Mouse (Mus musculus) intestine, embryonic 14.5 days (tissue): ENCODE results near the gene Olfr624. TPM values are rescaled to one million over a fixed set of nuclear protein-coding genes. Genes with fewer than 3 reads are reported as not detected.
"Not testable (repeated sequence)": the region's sequence is repeated elsewhere in the genome, so short reads cannot be mapped to it uniquely, and the experiment has no call there.

Experiments used
- ATAC-seq: fragments of 200-750 bp; cut with Nextera tagmentation; replicated peaks from 2 replicates; pipeline ENCODE4 v1.8.0; 2017; ENCODE audit warnings: low read depth, moderate number of reproducible peaks, moderate TSS enrichment, moderate library complexity; ENCODE audit not compliant: low FRiP score, low TSS enrichment
- DNase-seq: peaks from one replicate; pipeline ENCODE4 v3.0.0-alpha.2; 2018; ENCODE audit warnings: low spot score
- H3K27ac ChIP-seq: fragments of 300-500 bp; sonication (generic); 2 replicates; pipeline ENCODE4 v1.5.1; 2014; ENCODE audit warnings: low read depth, mild to moderate bottlenecking, control low read depth
- H3K27me3 ChIP-seq: fragments of 300-500 bp; sonication (generic); replicated peaks from 2 replicates; pipeline ENCODE4 v1.6.1; 2014; ENCODE audit warnings: low read length, control low read depth; ENCODE audit not compliant: control insufficient read depth, insufficient read depth
- H3K36me3 ChIP-seq: fragments of 300-500 bp; sonication (generic); 2 replicates; pipeline ENCODE4 v1.6.1; 2014; ENCODE audit warnings: low read length, control low read depth; ENCODE audit not compliant: control insufficient read depth, insufficient read depth
- H3K4me1 ChIP-seq: fragments of 300-500 bp; sonication (generic); replicated peaks from 2 replicates; pipeline ENCODE4 v1.6.1; 2014; ENCODE audit warnings: low read length, control low read depth, mixed read lengths; ENCODE audit not compliant: control insufficient read depth, insufficient read depth
- H3K4me2 ChIP-seq: fragments of 300-500 bp; sonication (generic); 2 replicates; pipeline ENCODE4 v1.6.1; 2014; ENCODE audit warnings: low read length
- H3K4me3 ChIP-seq: fragments of 300-500 bp; sonication (generic); 2 replicates; pipeline ENCODE4 v1.5.1; 2014; ENCODE audit warnings: low read depth, low read length, control low read depth, mixed read lengths
- H3K9ac ChIP-seq: fragments of 300-500 bp; sonication (generic); 2 replicates; pipeline ENCODE4 v1.6.1; 2014; ENCODE audit warnings: mild to moderate bottlenecking, low read length
- H3K9me3 ChIP-seq: fragments of 300-500 bp; sonication (generic); 2 replicates; pipeline ENCODE4 v1.6.1; 2016; ENCODE audit warnings: low read length, control low read depth; ENCODE audit not compliant: control insufficient read depth
- WGBS: fragments of 180-500 bp; shearing (Covaris S2); extraction: QIAGEN DNeasy Blood & Tissue Kit; methylation state at CpG from one replicate; pipeline ENCODE4 v1.1.7; 2014; 5-methylcytosine and 5-hydroxymethylcytosine counted together
- polyA plus RNA-seq: library from polyadenylated mRNA; unstranded; fragments of >200 nt; fragmentation: Nextera tagmentation; extraction: Ambion mirVana; gene quantifications from 2 replicates; pipeline ENCODE4 v1.2.1, GENCODE M21; 2014

Olfr624 gene
- 0.03 TPM in 1 of 2 replicates, not detected in the other for polyA plus RNA-seq

DNA sequence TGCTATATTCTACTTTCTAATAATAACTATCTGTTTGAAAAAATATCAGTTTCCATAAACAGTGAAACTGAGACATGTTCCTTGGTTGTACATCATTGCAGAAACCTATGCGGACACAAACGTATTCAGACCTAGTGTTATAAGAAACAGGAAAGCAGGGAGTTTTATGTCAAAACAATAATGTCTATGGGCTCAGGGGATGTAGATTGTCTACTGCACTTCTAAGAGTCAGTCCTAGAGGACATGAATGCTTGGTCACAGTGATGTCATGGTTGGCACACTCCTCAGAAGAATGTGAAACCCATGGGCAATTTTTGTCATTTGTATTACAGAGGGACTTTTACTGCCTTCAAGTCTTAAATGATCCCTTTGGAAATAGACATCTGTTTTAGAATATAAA, at the start of gene Olfr624:
TSS of gene Olfr624 (minus strand) at position 101 of the 400 bp plus-strand sequence.
- Histone ChIP-seq H3K36me3 (no peaks in the 10 kb centered on the region), H3K27ac (no peak within 1 kb of the TSS), H3K9me3 (no peaks in the 10 kb centered on the region), H3K4me3 (no peak within 1 kb of the TSS), H3K4me1 (no peaks in the 10 kb centered on the region), H3K27me3 (no peaks in the 10 kb centered on the region), H3K4me2 (no peak within 1 kb of the TSS), H3K9ac (no peak within 1 kb of the TSS)
- WGBS, result 84% methylated on average over 2 of the region's 2 CpGs
- ATAC-seq (no peak), DNase-seq (no peak)

DNA sequence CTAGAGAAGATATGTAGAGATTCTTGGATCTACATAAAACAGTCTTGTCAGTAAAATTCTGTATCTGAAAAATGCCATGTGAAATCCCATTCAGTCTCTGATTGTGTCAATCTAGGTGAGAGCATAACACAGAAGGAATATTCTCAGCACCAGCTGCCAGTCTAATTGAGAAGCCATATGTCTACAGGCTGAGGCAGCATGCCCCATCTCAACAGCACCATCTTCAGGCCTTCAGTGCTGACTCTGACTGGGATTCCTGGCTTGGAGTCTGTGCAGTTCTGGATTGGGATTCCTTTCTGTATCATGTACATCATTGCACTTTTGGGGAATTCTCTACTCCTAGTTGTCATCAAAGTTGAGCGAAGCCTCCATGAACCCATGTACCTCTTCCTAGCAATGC, 45.4 kb upstream of the Olfr624 start:
- not testable (repeated sequence) for ATAC-seq, DNase-seq, H3K9ac ChIP-seq, H3K4me3 ChIP-seq, H3K27ac ChIP-seq, H3K4me2 ChIP-seq, H3K9me3 ChIP-seq, H3K4me1 ChIP-seq, H3K27me3 ChIP-seq, H3K36me3 ChIP-seq
- 91% methylated on average over 1 of the region's 1 CpGs for WGBS

DNA sequence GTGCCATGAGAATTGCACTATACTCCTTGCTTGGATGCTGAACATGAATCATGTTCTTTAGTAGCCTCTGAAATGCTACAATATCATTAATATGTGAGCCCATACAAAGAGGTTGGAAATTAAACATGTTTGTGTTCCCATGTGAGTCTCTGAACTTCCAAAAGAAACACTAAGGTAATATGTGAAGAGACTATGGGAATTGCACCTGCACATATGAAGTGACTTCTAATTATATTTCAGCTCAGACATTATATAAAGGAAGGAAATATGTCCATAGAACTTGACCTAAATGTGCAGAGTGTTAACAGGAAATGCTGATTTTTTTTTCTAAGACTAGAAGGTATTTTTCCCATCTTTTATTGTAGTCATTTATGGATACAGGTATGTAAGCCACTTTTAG, 43.4 kb upstream of the Olfr624 start, which contains the start of gene Olfr243:
TSS of gene Olfr243 (plus strand) at position 301 of the 400 bp plus-strand sequence.
- no peaks in the 10 kb centered on the region for H3K4me1 ChIP-seq
- no peak for DNase-seq
- no peak within 1 kb of the TSS for H3K4me3 ChIP-seq
- no peaks in the 10 kb centered on the region for H3K9me3 ChIP-seq
- H3K36me3 ChIP-seq, result no peaks in the 10 kb centered on the region
- H3K27ac ChIP-seq, result no peak within 1 kb of the TSS
- H3K9ac ChIP-seq, result no peak within 1 kb of the TSS
- H3K4me2 ChIP-seq, result no peak within 1 kb of the TSS
- no peaks in the 10 kb centered on the region for H3K27me3 ChIP-seq
- no peak for ATAC-seq

DNA sequence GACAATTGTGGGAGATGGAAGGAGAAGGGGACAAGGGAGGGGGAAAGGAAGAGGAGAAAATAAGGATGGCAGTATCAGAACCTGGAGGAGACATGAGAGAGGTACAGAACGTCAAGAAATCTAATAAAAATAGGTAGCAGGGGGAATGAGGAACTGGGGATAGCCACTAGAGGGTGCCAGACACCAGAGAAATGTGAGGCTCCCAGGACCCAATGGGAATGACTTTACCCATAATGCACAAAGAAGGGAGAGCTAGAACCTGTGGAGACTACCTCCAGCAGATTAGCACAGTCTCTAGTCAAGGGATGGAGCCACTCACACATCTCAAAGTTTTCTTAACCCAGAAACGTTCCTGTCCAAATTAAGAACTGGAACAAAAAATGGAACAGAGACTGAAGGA, 41.0 kb upstream of the Olfr624 start:
- Histone ChIP-seq H3K4me1 (no peaks in the 10 kb centered on the region), H3K9me3 (no peaks in the 10 kb centered on the region), H3K9ac (no peak overlapping the region), H3K4me3 (no peak overlapping the region), H3K27ac (no peak overlapping the region), H3K36me3 (no peaks in the 10 kb centered on the region), H3K27me3 (no peaks in the 10 kb centered on the region), H3K4me2 (no peak overlapping the region)
- ATAC-seq (no peak), DNase-seq (no peak)
- 44% methylated on average over 2 of the region's 2 CpGs for WGBS

DNA sequence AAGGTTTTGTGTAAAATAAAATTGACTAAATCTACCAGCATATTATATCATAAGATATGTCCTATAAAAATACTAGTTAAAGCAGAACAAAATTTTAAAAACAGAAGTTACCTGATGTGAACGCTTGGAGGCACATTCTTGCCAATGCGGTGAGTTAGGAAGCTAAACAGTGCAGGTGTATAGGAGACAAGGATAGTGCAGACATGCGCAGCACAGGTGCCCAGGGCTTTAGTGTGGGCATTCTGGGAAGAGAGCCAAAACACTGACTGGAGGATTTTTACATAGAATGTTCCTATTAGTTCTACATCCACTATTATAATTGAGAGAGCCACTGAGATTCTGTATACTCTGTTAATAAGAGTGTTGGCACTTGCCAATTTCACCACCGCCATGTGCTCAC, 28.5 kb upstream of the Olfr624 start:
- Histone ChIP-seq H3K27me3 (no peaks in the 10 kb centered on the region), H3K36me3 (no peaks in the 10 kb centered on the region), H3K9me3 (no peaks in the 10 kb centered on the region), H3K27ac (no peak overlapping the region), H3K9ac (no peak overlapping the region), H3K4me1 (no peaks in the 10 kb centered on the region), H3K4me3 (no peak overlapping the region), H3K4me2 (no peak overlapping the region)
- DNase-seq (no peak), ATAC-seq (no peak)
- WGBS, result 87% methylated on average over 4 of the region's 4 CpGs

DNA sequence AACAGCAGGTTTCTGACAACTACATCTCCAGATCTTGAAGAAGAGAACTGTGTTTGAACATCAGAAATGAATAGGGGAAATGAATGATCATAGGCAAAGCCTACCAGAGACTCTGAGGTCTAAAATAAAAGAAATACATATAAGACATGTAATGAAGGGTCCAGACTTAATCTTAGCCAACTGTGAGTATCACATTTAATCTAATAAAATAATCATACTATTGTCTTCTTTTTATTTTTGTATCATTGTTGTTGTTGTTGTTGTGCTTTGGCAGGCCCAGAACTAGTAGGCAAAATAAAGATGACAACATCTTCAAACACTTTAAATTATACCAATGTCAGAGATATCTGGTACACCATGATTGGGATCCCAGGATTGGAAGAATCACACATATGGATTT, 11.4 kb upstream of the Olfr624 start, which contains the start of gene Olfr625-ps1:
TSS of gene Olfr625-ps1 (plus strand) at position 301 of the 400 bp plus-strand sequence.
- DNase-seq (no peak), ATAC-seq (no peak)
- Histone ChIP-seq H3K9me3 (no peaks in the 10 kb centered on the region), H3K4me2 (no peak within 1 kb of the TSS), H3K4me1 (no peaks in the 10 kb centered on the region), H3K36me3 (no peaks in the 10 kb centered on the region), H3K4me3 (no peak within 1 kb of the TSS), H3K9ac (no peak within 1 kb of the TSS), H3K27me3 (no peaks in the 10 kb centered on the region), H3K27ac (no peak within 1 kb of the TSS)

DNA sequence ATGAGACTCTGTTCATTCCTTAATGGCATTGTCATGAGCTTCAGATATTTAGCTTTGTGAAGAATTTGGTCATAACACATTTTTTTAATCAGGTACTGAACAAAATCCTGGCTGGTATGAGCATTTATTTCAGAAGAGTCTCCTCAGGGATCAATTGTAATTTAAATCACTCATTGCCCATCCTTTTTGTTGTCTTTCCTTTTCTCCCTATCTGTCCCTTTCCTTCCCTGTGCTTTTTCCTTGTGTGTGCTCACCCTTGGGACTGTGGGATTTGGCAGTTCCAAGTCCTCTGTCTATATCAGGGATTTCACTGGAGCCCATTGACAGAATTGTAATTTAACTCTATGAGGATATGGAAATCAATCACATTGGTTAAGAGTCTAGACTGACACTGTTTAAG, 7.4 kb downstream of the Olfr624 start, which contains the start of gene Olfr623:
TSS of gene Olfr623 (minus strand) at position 101 of the 400 bp plus-strand sequence.
- DNase-seq (no peak), ATAC-seq (no peak)

DNA sequence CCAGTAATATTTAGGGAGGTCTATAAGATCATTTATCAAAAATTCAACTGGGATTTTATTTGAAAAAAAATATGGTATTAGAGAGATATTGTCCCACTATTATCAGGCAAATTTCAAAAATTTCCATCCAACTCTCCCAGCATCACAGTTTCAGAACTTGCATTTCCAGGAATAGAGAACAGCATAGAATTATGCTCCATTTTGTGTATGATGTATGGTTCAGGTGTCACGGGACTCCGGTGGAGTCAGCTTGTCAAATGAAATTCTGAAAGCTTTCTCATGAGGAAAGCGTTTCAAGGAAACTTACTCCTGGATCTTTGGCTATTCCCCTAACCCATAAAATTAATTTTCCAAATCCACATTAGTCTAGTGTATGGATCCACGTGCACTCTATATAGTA, 26.9 kb downstream of the Olfr624 start:
- Histone ChIP-seq H3K36me3 (no peaks in the 10 kb centered on the region), H3K4me3 (no peak overlapping the region), H3K9ac (no peak overlapping the region), H3K4me1 (no peaks in the 10 kb centered on the region), H3K4me2 (no peak overlapping the region), H3K9me3 (no peaks in the 10 kb centered on the region), H3K27ac (no peak overlapping the region), H3K27me3 (no peaks in the 10 kb centered on the region)
- ATAC-seq (no peak), DNase-seq (no peak)
- WGBS, result 69% methylated on average over 4 of the region's 4 CpGs

More for the DNA sequence above, 7.4 kb downstream of the Olfr624 start, which contains the start of gene Olfr623:
- H3K9me3 ChIP-seq, result no peaks in the 10 kb centered on the region
- no peaks in the 10 kb centered on the region for H3K36me3 ChIP-seq
- no peak within 1 kb of the TSS for H3K4me3 ChIP-seq
- no peak within 1 kb of the TSS for H3K9ac ChIP-seq
- H3K27ac ChIP-seq, result no peak within 1 kb of the TSS
- H3K4me1 ChIP-seq, result no peaks in the 10 kb centered on the region
- H3K27me3 ChIP-seq, result no peaks in the 10 kb centered on the region
- H3K4me2 ChIP-seq, result no peak within 1 kb of the TSS

DNA sequence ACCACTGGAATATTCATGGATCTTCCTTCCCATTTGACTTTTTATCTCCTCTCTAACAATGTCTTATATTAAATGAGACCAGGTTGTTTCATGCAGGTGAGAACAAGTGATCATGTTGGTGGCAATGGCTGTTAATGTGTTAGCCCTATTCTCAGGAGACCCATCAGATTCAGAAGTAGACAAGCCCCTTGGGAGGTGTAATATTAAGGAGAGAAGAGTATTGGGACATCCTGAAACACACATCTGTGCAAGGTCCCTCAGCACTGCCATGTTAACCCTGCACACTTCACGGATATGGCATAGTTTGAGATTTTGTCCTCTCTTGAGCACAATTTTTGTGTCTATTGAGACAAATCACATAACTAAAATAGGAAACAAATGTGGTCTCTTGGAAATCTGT, 28.4 kb downstream of the Olfr624 start, which contains the start of gene Olfr622:
TSS of gene Olfr622 (minus strand) at position 101 of the 400 bp plus-strand sequence.
- H3K4me2 ChIP-seq, result no peak within 1 kb of the TSS
- no peak for DNase-seq
- WGBS, result 86% methylated on average over 1 of the region's 1 CpGs

More for the DNA sequence above, 28.4 kb downstream of the Olfr624 start, which contains the start of gene Olfr622:
- no peaks in the 10 kb centered on the region for H3K9me3 ChIP-seq
- no peak for ATAC-seq
- no peak within 1 kb of the TSS for H3K9ac ChIP-seq
- H3K4me3 ChIP-seq, result no peak within 1 kb of the TSS
- no peaks in the 10 kb centered on the region for H3K4me1 ChIP-seq
- H3K27me3 ChIP-seq, result no peaks in the 10 kb centered on the region
- H3K27ac ChIP-seq, result no peak within 1 kb of the TSS
- H3K36me3 ChIP-seq, result no peaks in the 10 kb centered on the region
